Mouse (Mus musculus) G1E (cell line): ENCODE measurements around the gene Rere. TPM values are rescaled to one million over a fixed set of nuclear protein-coding genes. Genes with fewer than 3 reads are reported as not detected.

ENCODE experiments used
- ATAC-seq: 2 replicates; pipeline ENCODE4 v1.8.0; 2016; ENCODE audit warnings: mild to moderate bottlenecking; ENCODE audit not compliant: insufficient number of reproducible peaks, poor library complexity, low FRiP score, severe bottlenecking; ENCODE audit errors: extremely low read depth
- DNase-seq: peaks from one replicate; pipeline ENCODE4 v3.0.0; 2012; ENCODE audit warnings: low spot score
- H3K27me3 ChIP-seq: 2 replicates; pipeline ENCODE4 v1.6.1; 2012; ENCODE audit warnings: mild to moderate bottlenecking, low read length, inconsistent platforms; ENCODE audit not compliant: insufficient read depth
- H3K36me3 ChIP-seq: replicated peaks from 2 replicates; pipeline ENCODE3; 2012; ENCODE audit warnings: mild to moderate bottlenecking, inconsistent platforms
- H3K4me1 ChIP-seq: 2 replicates; pipeline ENCODE4 v1.6.1; 2012; ENCODE audit warnings: low read depth, low read length, inconsistent platforms, mixed read lengths; ENCODE audit not compliant: insufficient read depth
- H3K4me3 ChIP-seq: 2 replicates; pipeline ENCODE4 v1.5.1; 2012; ENCODE audit warnings: low read depth, mild to moderate bottlenecking, inconsistent platforms, low read length, moderate library complexity, mixed read lengths
- H3K9me3 ChIP-seq: replicated peaks from 2 replicates; pipeline ENCODE4 v1.6.1; 2012; ENCODE audit warnings: inconsistent platforms
- CTCF ChIP-seq: IDR thresholded peaks from 2 replicates; pipeline ENCODE4 v1.5.1; 2012; ENCODE audit warnings: low read depth, low read length, inconsistent platforms, mixed read lengths
- GATA1 ChIP-seq: IDR thresholded peaks from 2 replicates; pipeline ENCODE4 v1.6.1; 2012; ENCODE audit warnings: borderline replicate concordance, low read length, inconsistent platforms, mixed read lengths
- GATA2 ChIP-seq: IDR thresholded peaks from 2 replicates; pipeline ENCODE4 v1.6.1; 2012; ENCODE audit warnings: low read depth, low read length, inconsistent platforms, borderline replicate concordance
- POLR2AphosphoS5 ChIP-seq: IDR thresholded peaks from 2 replicates; pipeline ENCODE4 v1.6.1; 2012; ENCODE audit warnings: low read depth, low read length, inconsistent platforms; ENCODE audit not compliant: insufficient replicate concordance
- TAL1 ChIP-seq: conservative IDR thresholded peaks from 2 replicates; pipeline ENCODE4 v1.6.1; 2012; ENCODE audit warnings: low read depth, low read length, inconsistent platforms, mixed read lengths
- polyA plus RNA-seq: library from polyadenylated mRNA; stranded (reverse); fragments of >175 nt; gene quantifications from 2 replicates; pipeline ENCODE4 v1.2.3, GENCODE M21; 2012
- total RNA-seq, 2 experiments: library from RNA; stranded (forward) in 1 of 2; stranded (reverse) in 1 of 2; fragments of 200-1000 nt in 1 of 2; fragments of >200 nt in 1 of 2; fragmentation: Nextera tagmentation in 1 of 2; gene quantifications; 2 replicates each; pipeline ENCODE4 v1.2.3; 2014 to 2017

Gene Rere
- total and polyA plus RNA-seq, 3 experiments, result 17.4 to 329 (median 154) TPM

GRCm38 (mm10) chr4:150636635-150637034 is 355.2 kb downstream of the Rere start:
- DNase-seq (no peak), ATAC-seq (no peak)
- Histone ChIP-seq H3K36me3 (no peaks in the 10 kb centered on the region), H3K4me3 (no peak overlapping the region), H3K9me3 (no peaks in the 10 kb centered on the region), H3K4me1 (peaks cover 4% of the 10 kb centered on the region; the same call in 1 of the 2 replicates), H3K27me3 (peaks cover 63% of the 10 kb centered on the region)
- no peak for TF ChIP-seq GATA1
- no peak for TF ChIP-seq CTCF
- no peak for TF ChIP-seq GATA2
- TF ChIP-seq POLR2AphosphoS5, result no peak
- TF ChIP-seq TAL1, result no peak

GRCm38 (mm10) chr4:150644299-150644698 is 362.9 kb downstream of the Rere start:
- no peak for TF ChIP-seq GATA2
- TF ChIP-seq POLR2AphosphoS5, result no peak
- TF ChIP-seq CTCF, result no peak
- TF ChIP-seq TAL1, result no peak
- no peak for TF ChIP-seq GATA1
- Histone ChIP-seq H3K4me1 (peaks cover 6% of the 10 kb centered on the region), H3K36me3 (no peaks in the 10 kb centered on the region), H3K4me3 (no peak overlapping the region), H3K9me3 (no peaks in the 10 kb centered on the region), H3K27me3 (peaks cover 43% of the 10 kb centered on the region)
- ATAC-seq, result no peak
- DNase-seq, result no peak

- no peak overlapping the region; the same call in 1 of the 2 replicates for H3K4me3 ChIP-seq
- TF ChIP-seq GATA1 (no peak), CTCF (no peak), POLR2AphosphoS5 (no peak), TAL1 (peak; percentile 71)
- H3K4me1 ChIP-seq, result peaks cover 32% of the 10 kb centered on the region
- peaks cover 28% of the 10 kb centered on the region for H3K27me3 ChIP-seq
- H3K9me3 ChIP-seq, result peaks cover 3% of the 10 kb centered on the region; the same call in 1 of the 2 replicates
- ATAC-seq (peak; percentile 46; the same call in 1 of the 2 replicates), DNase-seq (no peak)
- H3K36me3 ChIP-seq, result no peaks in the 10 kb centered on the region
These were observed 367.9 kb downstream of the Rere start for GRCm38 (mm10) chr4:150649327-150649726.

- Histone ChIP-seq H3K4me1 (peaks cover 47% of the 10 kb centered on the region), H3K4me3 (no peak within 1 kb of the TSS), H3K27me3 (peaks cover 23% of the 10 kb centered on the region), H3K36me3 (no peaks in the 10 kb centered on the region), H3K9me3 (peaks cover 3% of the 10 kb centered on the region; the same call in 1 of the 2 replicates)
- DNase-seq, result no peak
- TF ChIP-seq TAL1, result no peak
- no peak for TF ChIP-seq CTCF
- TF ChIP-seq GATA1, result no peak
- ATAC-seq, result no peak
These were observed 370.2 kb downstream of the Rere start, which contains the start of gene Slc45a1 for GRCm38 (mm10) chr4:150651390-150652277. Slc45a1 (minus strand) TSS chr4:150652174.

- Histone ChIP-seq H3K9me3 (peaks cover 5% of the 10 kb centered on the region; the same call in 1 of the 2 replicates), H3K36me3 (no peaks in the 10 kb centered on the region), H3K27me3 (peaks cover 22% of the 10 kb centered on the region), H3K4me1 (peaks cover 47% of the 10 kb centered on the region), H3K4me3 (peak overlapping the region; percentile 11; the same call in 1 of the 2 replicates)
- TF ChIP-seq GATA2 (no peak), POLR2AphosphoS5 (no peak)
- ATAC-seq, result no peak
- DNase-seq, result no peak
These were observed 371.7 kb downstream of the Rere start for GRCm38 (mm10) chr4:150653072-150653599.

GRCm38 (mm10) chr4:150655989-150656388 is 374.5 kb downstream of the Rere start:
- peak; percentile 87 for DNase-seq
- Histone ChIP-seq H3K36me3 (no peaks in the 10 kb centered on the region), H3K4me1 (peaks cover 34% of the 10 kb centered on the region), H3K27me3 (peaks cover 22% of the 10 kb centered on the region), H3K9me3 (peaks cover 5% of the 10 kb centered on the region; the same call in 1 of the 2 replicates), H3K4me3 (no peak overlapping the region; the same call in 1 of the 2 replicates)
- no peak for TF ChIP-seq GATA2
- no peak for TF ChIP-seq GATA1
- peak; percentile 85 for TF ChIP-seq CTCF
- ATAC-seq, result peak; percentile 66
